Mouse (Mus musculus): ENCODE measurements around the gene Hif3a.

GRCm38 (mm10) chr7:16993651-16994399, 68.4 kb downstream of the Hif3a start:
- TF ChIP-seq CTCF (IDR thresholded peaks at IDR 0.05; ENCODE audit: control insufficient read depth, insufficient read depth, insufficient read length): no peak
- no peak for TF ChIP-seq MAX (IDR thresholded peaks at IDR 0.05)
